11 mouse cellular contexts compared by ENCODE assay signal in the genomic region with DNA sequence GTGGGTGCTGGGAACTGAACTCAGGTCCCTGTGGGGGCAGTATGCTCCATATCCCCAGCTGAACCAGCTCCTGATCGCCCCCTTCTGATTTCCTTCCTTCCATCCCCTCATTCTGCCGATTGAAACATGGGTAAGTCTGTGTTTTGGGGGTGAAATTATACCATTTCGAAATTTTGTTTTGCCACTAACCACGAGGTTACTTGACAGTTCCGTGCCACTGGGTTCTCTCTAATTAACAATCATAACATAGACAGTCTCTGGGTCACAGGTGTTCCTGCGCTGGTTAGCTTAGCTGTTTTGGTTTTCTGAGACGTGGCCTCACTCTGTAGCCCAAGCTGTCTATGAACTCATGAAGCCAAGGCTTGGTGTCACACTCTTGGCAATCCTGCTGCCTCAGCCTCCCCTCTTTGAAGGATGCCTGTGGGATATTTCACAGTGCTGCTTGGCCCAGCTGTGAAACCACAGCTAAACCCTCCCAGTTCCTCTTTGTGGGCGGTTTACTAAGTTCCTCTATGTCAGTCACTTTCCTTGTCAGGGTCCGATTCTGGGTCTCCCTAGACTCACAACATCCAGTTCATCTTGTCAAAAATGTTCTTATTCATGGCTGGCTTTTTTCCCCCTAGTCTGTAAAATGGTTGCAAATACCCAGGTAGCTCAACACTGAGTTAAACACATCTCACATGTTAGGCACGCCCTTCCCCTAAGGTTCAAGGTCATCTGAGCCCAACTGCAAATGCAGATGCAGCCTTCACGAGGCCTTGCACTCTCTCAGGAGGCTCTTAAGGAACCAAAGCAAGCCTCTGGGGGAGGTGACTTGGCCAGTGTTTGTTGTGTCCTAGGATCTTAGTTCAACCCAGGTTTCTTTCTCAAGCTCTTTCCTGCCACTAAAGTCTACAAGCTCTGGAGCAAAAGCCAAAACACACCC. TPM values are rescaled to one million over a fixed set of nuclear protein-coding genes. Genes with fewer than 3 reads are reported as not detected.
DNase-seq lines count a peak whose midpoint lies in the region; ATAC-seq and TF ChIP-seq lines count a peak whose summit lies in the region.
"Had no signal": no experiment of that assay in that cellular context is flagged by ENCODE, and none has a peak within 500 bp of the region (broad histone marks: within the 10 kb centered on the region; RNA-seq: fewer than 3 reads in every experiment).

No protein-coding gene starts in this region.

- no peak overlapping the region for H3K4me3 ChIP-seq in thymus, adult 2 months (ENCODE audit: control insufficient read depth, insufficient read depth, low read length)
- H3K4me3 ChIP-seq: left cerebral cortex, adult 2 months had no signal

- no peaks in the 10 kb centered on the region for H3K36me3 ChIP-seq in thymus, adult 2 months (ENCODE audit: control insufficient read depth, insufficient read depth, low read length)

- 13% methylated on average over 11 of the region's 11 CpGs for WGBS in thymus, adult 2 months

- DNase-seq in thymus, adult 2 months, result peak; percentile 22
- DNase-seq in thymus, postnatal 4 days, result no peak
- peak; percentile 70 to 75 for DNase-seq in monocyte, adult 2 months (ENCODE audit: low read depth in 1 of 2, low spot score in 2 of 2)
- DNase-seq in c-Kit-positive CD71-positive TER-119-positive erythroid progenitor cells, embryonic 14.5 days (ENCODE audit: low spot score), result no peak
- DNase-seq in ovary, postnatal 36 days (ENCODE audit: low spot score), result no peak
- no peak for DNase-seq in retina, embryonic 14.5 days (ENCODE audit: low spot score)
- DNase-seq: cerebellum, postnatal 14 days; gastrocnemius, postnatal 36 days had no signal

- no peak for TF ChIP-seq POLR2A in thymus, adult 2 months (IDR thresholded peaks at IDR 0.05; ENCODE audit: control insufficient read depth, extremely low read depth, insufficient read depth, low read length, poor library complexity)

- H3K27me3 ChIP-seq in thymus, adult 2 months (ENCODE audit: control insufficient read depth, insufficient read depth, low read length), result no peaks in the 10 kb centered on the region

- ATAC-seq in granulocyte monocyte progenitor cell, adult 5-6 weeks (replicated peaks; ENCODE audit: poor library complexity, severe bottlenecking), result peak; percentile 97
- ATAC-seq: intestine, embryonic 16.5 days had no signal

- H3K4me1 ChIP-seq in thymus, adult 2 months (replicated peaks; ENCODE audit: control insufficient read depth, insufficient read depth, low read length), result peaks cover 5% of the 10 kb centered on the region

- H3K27ac ChIP-seq in thymus, adult 2 months (ENCODE audit: control insufficient read depth, insufficient read depth, low read length), result peak overlapping the region; percentile 16; the same call in 1 of the 2 replicates
- H3K27ac ChIP-seq: left cerebral cortex, adult 2 months had no signal

- TF ChIP-seq CTCF in thymus, adult 2 months (IDR thresholded peaks at IDR 0.05; ENCODE audit: borderline replicate concordance, control insufficient read depth, extremely low read depth, insufficient read depth, low read length, poor library complexity), result no peak

RNA-seq across cellular contexts. Expression of a gene that starts 21.9 kb away (rescaled TPM):
- 31.4 and 37.1 TPM in 2 replicates for polyA plus RNA-seq in thymus, adult 2 months (2012; rRNA removed)
- 0.79 and 3.6 TPM in 2 replicates for total RNA-seq in granulocyte monocyte progenitor cell, adult 5-6 weeks (2014; fragmentation: Nextera tagmentation)
- total RNA-seq in granulocyte monocyte progenitor cell, adult 5-6 weeks (2017), result 5.1 and 7.7 TPM in 2 replicates

Comparison
In these comparisons a context has a peak if more than half of its experiments do, and no peak if none do; other contexts are left out.
1. DNase-seq: peak in thymus, adult 2 months (single experiment) and monocyte, adult 2 months (2 of 2); none in thymus, postnatal 4 days (single experiment), c-Kit-positive CD71-positive TER-119-positive erythroid progenitor cells, embryonic 14.5 days (single experiment), ovary, postnatal 36 days (single experiment) and retina, embryonic 14.5 days (single experiment).